Mouse (Mus musculus): ENCODE measurements around the gene Plce1.

Gene Plce1

GRCm38 (mm10) chr19:38745810-38746491 is 265.0 kb downstream of the Plce1 start:
- no peak for DNase-seq

DNA sequence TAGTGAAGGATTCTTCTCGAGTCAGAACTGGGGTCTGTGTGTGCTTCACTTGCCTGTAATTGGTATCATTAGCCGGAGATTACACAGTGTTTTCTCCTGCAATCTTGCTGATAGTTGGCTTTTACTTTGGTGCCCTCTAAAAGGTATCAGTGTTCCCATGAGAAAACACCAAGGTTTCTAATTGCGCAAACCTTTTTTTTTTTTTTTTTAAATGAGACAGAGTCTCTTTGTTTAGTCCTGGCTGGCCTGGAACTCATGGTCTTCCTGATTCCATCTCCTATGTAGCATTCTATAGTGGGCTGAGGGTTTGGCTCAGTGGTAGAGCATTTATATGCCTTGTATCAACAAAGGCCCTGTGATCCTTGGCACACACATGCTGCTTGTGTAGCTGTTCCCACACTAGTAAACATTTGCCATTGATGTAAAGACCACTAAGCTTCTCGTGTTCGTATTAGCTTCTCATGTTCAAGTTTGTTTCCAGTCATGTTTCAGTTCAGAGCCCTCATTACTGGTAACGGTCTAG is 265.6 kb downstream of the Plce1 start:
- DNase-seq: no peak

DNA sequence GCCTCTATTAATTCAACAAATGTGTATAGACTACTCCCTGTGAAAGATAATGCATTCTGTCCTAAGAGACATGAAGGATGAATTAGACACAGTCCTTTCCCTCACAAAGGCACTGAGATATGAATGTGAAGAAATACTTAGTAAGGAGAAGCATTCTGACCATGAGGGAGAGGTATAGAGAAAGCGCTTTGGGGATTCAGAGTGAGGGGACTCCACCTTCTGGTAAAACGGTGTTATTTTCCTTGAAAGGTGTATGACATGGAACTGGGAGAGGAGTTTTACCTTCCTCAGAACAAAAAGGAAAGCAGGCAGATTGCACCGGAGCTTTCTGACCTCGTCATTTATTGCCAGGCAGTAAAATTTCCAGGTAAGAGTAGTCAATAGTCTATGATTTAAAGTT is 269.3 kb downstream of the Plce1 start:
- DNase-seq: no peak

- DNase-seq: no peak
Observed at GRCm38 (mm10) chr19:38757161-38757560, 276.3 kb downstream of the Plce1 start.

DNA sequence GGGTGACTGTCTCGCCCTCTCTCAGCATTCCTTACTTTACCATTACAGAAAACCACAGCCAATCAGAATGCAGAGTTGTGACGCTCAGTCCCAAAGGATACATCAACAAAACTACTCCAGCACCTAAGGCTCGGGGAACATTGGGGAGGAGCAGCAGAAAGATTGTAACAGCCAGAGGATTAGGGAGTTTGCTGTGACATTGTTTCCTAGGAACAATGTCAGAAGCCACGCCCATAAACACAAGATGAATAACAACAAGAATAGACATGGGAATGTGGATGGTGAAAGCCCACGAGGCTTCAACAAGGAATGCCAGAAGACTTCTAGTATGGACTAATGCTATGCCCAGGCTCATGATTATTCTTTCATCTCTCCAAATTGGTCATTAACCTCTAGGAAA is 277.1 kb downstream of the Plce1 start:
- DNase-seq: no peak

DNA sequence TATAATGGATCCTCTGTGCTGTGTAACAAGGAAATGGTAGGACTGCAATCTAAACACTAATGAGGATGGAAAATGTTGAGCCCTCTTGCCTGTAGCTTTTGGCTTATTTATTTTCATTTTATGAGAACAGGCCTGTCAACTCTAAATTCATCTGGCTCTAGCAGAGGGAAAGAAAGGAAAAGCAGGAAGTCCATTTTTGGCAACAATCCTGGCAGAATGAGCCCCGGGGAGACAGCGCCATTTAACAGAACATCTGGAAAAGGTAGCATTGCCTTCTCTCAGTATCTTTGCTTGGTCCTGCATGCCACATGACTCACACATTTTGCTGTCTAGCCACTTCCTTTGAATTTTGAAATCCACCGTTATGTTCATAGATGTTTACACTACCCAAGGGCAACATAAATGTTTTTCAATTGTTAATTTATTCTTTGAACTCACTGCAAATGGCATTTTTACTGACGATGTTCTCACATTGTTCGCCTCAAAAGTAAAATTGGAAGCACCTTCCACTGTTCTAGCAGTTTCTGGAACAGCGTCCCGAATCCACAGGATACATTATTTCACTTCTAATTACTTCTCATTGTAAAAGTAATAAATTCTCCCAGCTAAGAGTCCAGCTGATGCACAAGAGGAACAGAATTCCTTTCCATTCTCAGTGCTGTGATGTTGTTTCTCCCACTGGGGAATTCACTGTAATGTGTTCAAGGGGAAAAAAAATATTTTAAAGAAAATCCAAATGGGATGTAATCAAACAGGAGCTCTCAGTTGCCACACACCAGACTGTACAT is 278.0 kb downstream of the Plce1 start:
- no peak for DNase-seq

DNA sequence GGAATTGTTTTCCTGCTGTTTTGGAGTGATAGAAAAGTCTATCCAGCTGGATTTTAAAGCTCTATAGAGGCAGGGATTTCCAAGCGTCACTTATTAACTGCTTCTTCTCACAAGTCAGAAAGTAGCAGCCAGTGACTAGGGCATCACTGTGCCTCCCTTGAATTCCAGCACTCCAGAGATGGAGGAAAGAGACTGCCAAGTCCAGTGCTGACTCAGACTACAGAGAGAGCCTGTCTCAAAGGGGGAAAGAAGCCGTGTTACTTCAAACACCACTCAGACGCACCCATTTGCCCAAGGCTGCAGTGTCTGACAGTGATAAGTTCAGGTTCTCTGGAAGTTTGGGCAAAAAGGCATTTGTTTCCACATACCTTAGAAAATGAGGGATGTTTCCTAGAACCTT is 279.5 kb downstream of the Plce1 start:
- no peak for DNase-seq

DNA sequence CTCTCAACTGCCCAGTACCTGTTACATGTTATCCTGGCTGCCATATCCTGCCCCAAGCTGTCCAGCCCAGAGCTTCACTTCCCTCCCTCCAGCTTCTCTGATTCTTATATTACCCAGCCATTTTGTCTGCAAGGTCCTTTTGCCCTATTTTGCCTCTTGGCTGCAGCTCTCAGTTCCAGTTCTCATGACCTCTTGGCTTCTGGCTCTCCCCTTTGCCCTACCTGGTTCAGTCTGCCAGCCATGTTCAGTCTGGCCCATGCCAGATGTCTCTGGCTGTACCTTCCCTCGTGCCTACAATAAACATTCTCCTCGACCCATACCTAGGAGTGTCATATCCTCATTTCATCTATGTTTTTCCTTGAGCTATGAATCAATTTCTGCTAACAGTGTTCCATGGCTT is 285.4 kb downstream of the Plce1 start:
- no peak for DNase-seq

GRCm38 (mm10) chr19:38775548-38775947 is 294.6 kb downstream of the Plce1 start:
- peak; percentile 12 for DNase-seq

- no peak for DNase-seq
Observed at GRCm38 (mm10) chr19:38778805-38779204, 297.9 kb downstream of the Plce1 start.

- no peak for DNase-seq
Observed at GRCm38 (mm10) chr19:38783542-38783941, 302.6 kb downstream of the Plce1 start.

DNA sequence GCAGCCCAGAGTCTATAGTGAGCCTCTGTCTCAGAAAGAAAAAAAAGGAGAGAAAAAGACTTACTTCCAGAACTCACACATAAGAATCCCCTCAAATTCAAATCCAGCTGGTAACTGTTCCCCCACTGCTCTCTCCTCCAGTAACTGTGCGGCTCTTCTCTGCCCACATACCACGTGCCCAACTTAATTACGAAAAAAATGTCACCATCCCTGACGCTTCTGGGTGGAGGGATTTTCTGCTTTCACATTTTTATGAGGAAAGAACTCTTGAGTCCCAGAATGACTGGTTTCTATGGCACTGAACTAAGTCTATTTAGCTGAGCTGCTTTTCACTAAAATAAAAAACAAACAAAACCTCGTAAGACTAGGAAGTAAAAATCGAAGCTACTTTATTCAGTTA is 306.8 kb downstream of the Plce1 start:
- DNase-seq: no peak

- no peak for DNase-seq
Observed at GRCm38 (mm10) chr19:38793563-38794045, 312.7 kb downstream of the Plce1 start.

DNA sequence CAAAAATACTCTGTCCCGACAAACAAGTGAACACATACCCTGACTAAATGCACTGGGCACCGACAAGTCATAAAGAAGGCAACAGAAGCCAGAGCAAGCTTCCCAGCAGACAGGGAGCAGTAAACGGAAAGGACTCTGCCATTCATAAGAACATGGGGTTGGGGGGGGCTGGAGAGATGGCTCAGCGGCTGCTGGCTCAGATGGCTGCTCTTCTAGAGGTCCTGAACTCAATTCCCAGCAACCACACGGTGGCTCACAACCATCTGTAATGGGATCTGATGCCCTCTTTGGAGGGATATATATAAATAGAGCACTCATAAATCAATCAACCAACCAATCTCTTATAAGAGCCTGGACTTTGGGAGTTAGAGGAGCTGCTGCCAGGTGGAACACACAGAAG is 315.6 kb downstream of the Plce1 start:
- DNase-seq: no peak

- DNase-seq: no peak
Observed at GRCm38 (mm10) chr19:38798291-38798690, 317.4 kb downstream of the Plce1 start.

DNA sequence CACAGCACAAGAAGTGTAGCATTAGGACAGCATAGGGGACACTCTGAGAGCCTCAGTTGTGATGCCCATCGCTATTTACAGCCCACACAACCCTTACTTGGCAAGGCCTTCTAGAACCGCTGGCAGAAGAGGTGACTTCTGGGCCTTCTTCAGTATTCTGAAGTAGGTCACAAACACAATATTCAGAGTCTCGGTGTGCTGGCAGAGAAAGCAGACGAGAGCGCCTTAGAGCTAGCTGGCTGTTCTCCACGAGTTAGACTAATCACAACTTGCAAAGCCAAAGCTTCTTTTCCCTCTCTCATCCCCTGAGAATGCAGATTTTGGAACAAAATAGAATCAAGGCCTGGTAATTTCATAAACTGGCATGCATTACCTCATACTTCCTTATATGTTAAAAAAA is 317.9 kb downstream of the Plce1 start:
- no peak for DNase-seq

- no peak for DNase-seq
Observed at GRCm38 (mm10) chr19:38818191-38818590, 337.3 kb downstream of the Plce1 start.

- DNase-seq: peak; percentile 85
Observed at GRCm38 (mm10) chr19:38818766-38819426, 338.0 kb downstream of the Plce1 start, which contains the start of gene Noc3l. TSS of gene Noc3l (minus strand) at chr19:38819237.

DNA sequence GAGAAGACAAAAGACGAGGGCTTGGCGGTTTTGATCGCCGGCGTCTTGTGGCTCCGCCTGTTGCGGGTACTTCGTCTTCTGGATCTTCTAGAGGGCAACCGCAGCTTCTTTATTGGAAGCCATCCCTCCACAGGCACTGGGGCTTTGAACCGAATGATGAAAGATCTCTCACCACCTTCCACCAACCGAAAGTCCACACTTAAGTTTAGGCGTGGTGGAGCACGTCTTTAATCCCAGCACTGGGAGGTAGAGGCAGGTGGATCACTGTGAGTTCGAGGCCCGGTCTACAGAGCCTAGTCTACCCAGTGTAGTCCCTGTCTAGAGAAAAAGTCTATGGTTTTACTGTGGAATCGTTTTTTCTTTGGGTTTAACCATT is 338.5 kb downstream of the Plce1 start:
- DNase-seq: no peak

DNA sequence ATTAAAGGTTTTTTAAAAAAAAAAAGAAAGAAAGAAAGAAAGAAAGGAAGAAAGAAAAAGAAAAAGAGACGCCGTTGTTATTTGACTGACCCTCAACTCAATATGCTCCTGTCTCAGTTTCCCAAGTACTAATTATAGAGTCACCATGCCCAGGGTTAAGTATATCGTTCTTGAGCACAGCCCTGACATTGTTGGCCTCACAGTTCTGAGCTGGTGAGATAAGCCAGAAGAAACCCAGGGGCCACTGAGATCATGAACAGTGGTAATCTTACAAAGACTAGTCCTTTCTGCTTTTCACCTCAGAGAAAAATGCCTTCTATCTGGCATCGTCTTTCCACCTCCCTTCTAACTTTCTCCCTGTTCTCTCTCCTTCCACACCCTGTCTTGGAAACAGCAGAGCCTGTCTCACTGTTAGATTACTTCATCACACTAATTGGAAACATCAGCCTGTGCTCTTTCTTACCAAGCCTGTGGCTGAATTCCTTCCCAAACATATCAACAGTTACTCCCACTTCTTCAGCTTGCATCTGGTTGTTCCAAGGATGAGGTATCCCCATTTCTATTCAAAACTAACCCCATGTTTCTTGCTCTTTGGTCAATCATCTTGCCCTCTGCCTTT is 339.4 kb downstream of the Plce1 start:
- DNase-seq: no peak

- no peak for DNase-seq
Observed at GRCm38 (mm10) chr19:38833224-38833623, 352.3 kb downstream of the Plce1 start.

All from kidney, adult 11 months (tissue).